Mouse (Mus musculus): ENCODE data around the gene Kcnk18.

GRCm38 (mm10) chr19:59273190-59273589 is 54.2 kb downstream of the Kcnk18 start:
- no peak for TF ChIP-seq CTCF (IDR thresholded peaks at IDR 0.05; ENCODE audit: insufficient read depth, low read depth, low read length)
- no peak for TF ChIP-seq POLR2A (IDR thresholded peaks at IDR 0.05; ENCODE audit: insufficient read depth, low read depth, low read length)

Measured in olfactory bulb, adult 2 months (tissue).